8 mouse cellular contexts compared by ENCODE assay signal in the genomic region with DNA sequence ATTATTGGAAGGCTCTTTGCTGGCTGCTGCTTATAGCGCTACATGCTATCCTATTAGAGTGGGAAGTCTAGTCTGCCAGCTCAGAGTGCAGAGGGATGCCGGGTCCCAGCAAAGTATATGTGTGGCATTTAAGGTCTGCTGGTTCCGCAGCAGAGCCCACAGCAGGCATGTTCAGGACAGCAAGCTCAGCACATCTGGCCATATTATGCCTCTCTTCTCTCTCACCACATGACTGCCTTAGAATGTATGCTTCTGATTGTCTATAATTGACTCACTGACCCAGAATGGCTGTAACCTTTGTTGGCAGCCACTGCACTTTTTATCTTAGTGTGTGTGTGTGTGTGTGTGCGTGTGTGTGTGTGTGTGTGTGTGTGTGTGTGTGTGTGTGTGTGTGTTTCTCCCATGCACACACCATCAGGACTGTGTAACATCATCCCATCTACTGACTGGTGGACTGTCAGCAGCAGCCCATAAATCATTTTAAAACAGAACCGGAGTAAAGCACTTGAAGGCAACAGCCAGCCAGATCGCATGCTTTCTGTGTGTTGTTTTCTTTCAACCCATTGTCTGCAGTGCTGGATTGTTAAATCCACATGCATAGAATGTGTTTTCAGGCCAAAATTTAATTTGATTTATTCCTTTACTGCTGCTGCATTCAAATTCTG.
DNase-seq lines count a peak whose midpoint lies in the region; ATAC-seq lines count a peak whose summit lies in the region.

No protein-coding gene starts in this region.

- no peaks in the 10 kb centered on the region for H3K9me3 ChIP-seq in heart, embryonic 13.5 days
- H3K9me3 ChIP-seq in hindbrain, embryonic 11.5 days (ENCODE audit: control insufficient read depth, low read length) = no peaks in the 10 kb centered on the region
- H3K9me3 ChIP-seq in midbrain, embryonic 14.5 days (ENCODE audit: control insufficient read depth, low read length) = no peaks in the 10 kb centered on the region

- H3K4me3 ChIP-seq in heart, embryonic 13.5 days = no peak overlapping the region
- H3K4me3 ChIP-seq in hindbrain, embryonic 11.5 days (ENCODE audit: low read depth, low read length) = no peak overlapping the region
- no peak overlapping the region for H3K4me3 ChIP-seq in midbrain, embryonic 14.5 days (replicated peaks; ENCODE audit: low read depth, low read length)

- no peak for DNase-seq in heart, postnatal 10 days
- peak; percentile 58 for DNase-seq in embryo, embryonic 10.5 days (ENCODE audit: low spot score)
- DNase-seq in hindbrain, embryonic 11.5 days (ENCODE audit: low spot score) = peak; percentile 31
- DNase-seq in midbrain, embryonic 14.5 days = peak; percentile 31
- no peak for DNase-seq in spleen, adult 18-20 months
- DNase-seq in frontal cortex, postnatal 10 days (ENCODE audit: low spot score in 2 of 2) = no peak

- intact Hi-C loops in heart, postnatal 10 days (cut with DNase I) = no loop called here

- H3K4me1 ChIP-seq in heart, embryonic 13.5 days = peaks cover 65% of the 10 kb centered on the region
- peaks cover 4% of the 10 kb centered on the region; the same call in 1 of the 2 replicates for H3K4me1 ChIP-seq in hindbrain, embryonic 11.5 days (replicated peaks; ENCODE audit: control insufficient read depth, insufficient read depth, low read length)
- H3K4me1 ChIP-seq in midbrain, embryonic 14.5 days (ENCODE audit: control insufficient read depth, insufficient read depth, low read length) = peaks cover 14% of the 10 kb centered on the region

- no peaks in the 10 kb centered on the region; the same call in 1 of the 2 replicates for H3K27me3 ChIP-seq in heart, embryonic 13.5 days (replicated peaks)
- H3K27me3 ChIP-seq in hindbrain, embryonic 11.5 days (ENCODE audit: control insufficient read depth, insufficient read depth, low read length) = no peaks in the 10 kb centered on the region
- no peaks in the 10 kb centered on the region for H3K27me3 ChIP-seq in midbrain, embryonic 14.5 days (ENCODE audit: control insufficient read depth, insufficient read depth, low read length)

- WGBS in heart, embryonic 13.5 days = 49% methylated on average over 6 of the region's 6 CpGs
- WGBS in hindbrain, embryonic 11.5 days = 44% methylated on average over 6 of the region's 6 CpGs
- 65% methylated on average over 6 of the region's 6 CpGs for WGBS in midbrain, embryonic 14.5 days

- no peak overlapping the region for H3K4me2 ChIP-seq in heart, embryonic 13.5 days
- H3K4me2 ChIP-seq in hindbrain, embryonic 11.5 days (replicated peaks; ENCODE audit: low read depth, low read length) = no peak overlapping the region
- no peak overlapping the region for H3K4me2 ChIP-seq in midbrain, embryonic 14.5 days (ENCODE audit: low read length)

- H3K9ac ChIP-seq in heart, embryonic 13.5 days = 0 out of 2 replicates have a peak overlapping the region, but pooled peaks have one; percentile 30
- no peak overlapping the region for H3K9ac ChIP-seq in hindbrain, embryonic 11.5 days (ENCODE audit: low read depth, low read length)
- H3K9ac ChIP-seq in midbrain, embryonic 14.5 days (replicated peaks; ENCODE audit: low read length) = peak overlapping the region; percentile 23; the same call in 1 of the 2 replicates

- H3K36me3 ChIP-seq in heart, embryonic 13.5 days = no peaks in the 10 kb centered on the region
- no peaks in the 10 kb centered on the region for H3K36me3 ChIP-seq in hindbrain, embryonic 11.5 days (ENCODE audit: control insufficient read depth, insufficient read depth, low read length)
- H3K36me3 ChIP-seq in midbrain, embryonic 14.5 days (ENCODE audit: control insufficient read depth, insufficient read depth, low read length) = no peaks in the 10 kb centered on the region

- no peak for ATAC-seq in heart, embryonic 13.5 days (ENCODE audit: extremely low read depth, insufficient number of reproducible peaks, low FRiP score, low TSS enrichment)
- peak; percentile 75 for ATAC-seq in hindbrain, embryonic 11.5 days (ENCODE audit: low FRiP score)
- ATAC-seq in midbrain, embryonic 14.5 days (ENCODE audit: low FRiP score, low TSS enrichment) = no peak
- no peak for ATAC-seq in activated CD4-positive, CD25-positive, alpha-beta regulatory T cell, adult 4 months

- H3K27ac ChIP-seq in heart, embryonic 13.5 days (replicated peaks) = peak overlapping the region; percentile 66
- H3K27ac ChIP-seq in hindbrain, embryonic 11.5 days (ENCODE audit: low read depth, low read length) = 0 out of 2 replicates have a peak overlapping the region, but pooled peaks have one; percentile 39
- H3K27ac ChIP-seq in midbrain, embryonic 14.5 days (replicated peaks; ENCODE audit: low read depth, low read length) = peak overlapping the region; percentile 69

Comparison
In these comparisons a context has a peak if more than half of its experiments do, and no peak if none do; other contexts are left out.
1. DNase-seq: peak in embryo, embryonic 10.5 days (single experiment), hindbrain, embryonic 11.5 days (single experiment) and midbrain, embryonic 14.5 days (single experiment); none in heart, postnatal 10 days (0 of 2), spleen, adult 18-20 months (0 of 2) and frontal cortex, postnatal 10 days (0 of 2).
2. Peak in every context shown above with its lines, with median percentiles within 50 percentile points of each other: H3K27ac ChIP-seq.